ENCODE assay signal across 13 mouse cellular contexts in the genomic region with DNA sequence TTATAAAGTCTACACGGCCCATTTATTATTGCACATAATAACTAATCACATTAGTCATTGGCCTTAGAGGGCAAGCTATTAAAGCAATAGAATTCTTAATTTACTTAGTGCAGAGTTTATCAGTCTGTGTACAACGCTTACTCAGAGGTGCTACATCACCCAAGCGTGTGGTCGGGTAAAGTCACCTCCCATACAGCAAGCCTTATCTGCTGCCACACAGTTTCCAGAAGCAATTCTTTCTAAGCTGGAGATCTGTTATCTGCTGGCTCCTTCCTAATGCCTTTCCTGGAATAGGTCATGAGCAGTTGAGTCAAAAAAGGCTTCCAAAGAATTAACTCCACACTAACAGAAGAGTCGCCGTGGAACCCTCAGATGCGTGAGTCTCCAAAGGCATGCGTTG.
DNase-seq lines count a peak whose midpoint lies in the region; ATAC-seq and TF ChIP-seq lines count a peak whose summit lies in the region.
"Had no signal": no experiment of that assay in that cellular context is flagged by ENCODE, and none has a peak within 500 bp of the region (broad histone marks: within the 10 kb centered on the region; RNA-seq: fewer than 3 reads in every experiment).

No protein-coding gene starts in this region.

- TF ChIP-seq CTCF in liver, postnatal 0 days (IDR thresholded peaks at IDR 0.05; ENCODE audit: low read depth) = no peak

- peaks cover 15% of the 10 kb centered on the region for H3K4me1 ChIP-seq in liver, postnatal 0 days (ENCODE audit: insufficient read depth)
- H3K4me1 ChIP-seq: embryonic facial prominence, embryonic 10.5 days; forebrain, embryonic 10.5 days had no signal

- no peaks in the 10 kb centered on the region for H3K9me3 ChIP-seq in liver, postnatal 0 days (ENCODE audit: low read length)
- H3K9me3 ChIP-seq: embryonic facial prominence, embryonic 10.5 days; forebrain, embryonic 10.5 days had no signal

- 43% methylated on average over 8 of the region's 8 CpGs for WGBS in liver, postnatal 0 days (ENCODE audit: insufficient replicate concordance)

- H3K4me3 ChIP-seq in liver, postnatal 0 days (ENCODE audit: low read depth, low read length) = no peak overlapping the region
- H3K4me3 ChIP-seq: embryonic facial prominence, embryonic 10.5 days; forebrain, embryonic 10.5 days had no signal

- H3K27me3 ChIP-seq in liver, postnatal 0 days (ENCODE audit: insufficient read depth, low read length) = no peaks in the 10 kb centered on the region

- peak overlapping the region; percentile 56 for H3K4me2 ChIP-seq in liver, postnatal 0 days (ENCODE audit: low read depth, low read length)

- TF ChIP-seq EP300 in liver, postnatal 0 days (IDR thresholded peaks at IDR 0.05; ENCODE audit: low read depth) = peak; percentile 94

- ATAC-seq in erythroid progenitor cell, adult 5-6 weeks (replicated peaks; ENCODE audit: low FRiP score, poor library complexity, severe bottlenecking) = peak; percentile 92
- peak; percentile 94 for ATAC-seq in liver, postnatal 0 days
- ATAC-seq: CD4-positive, CD25-positive, alpha-beta regulatory T cell, adult 4 months had no signal

- peak overlapping the region; percentile 62; the same call in 1 of the 2 replicates for H3K27ac ChIP-seq in liver, postnatal 0 days (ENCODE audit: low read depth)
- H3K27ac ChIP-seq: embryonic facial prominence, embryonic 10.5 days; forebrain, embryonic 10.5 days had no signal

- no peaks in the 10 kb centered on the region for H3K36me3 ChIP-seq in liver, postnatal 0 days (replicated peaks; ENCODE audit: insufficient read depth, low read length)
- H3K36me3 ChIP-seq: embryonic facial prominence, embryonic 10.5 days; forebrain, embryonic 10.5 days had no signal

- DNase-seq in spleen, adult 12 weeks (ENCODE audit: low spot score) = peak; percentile 15
- DNase-seq in spleen, postnatal 14 days (ENCODE audit: low spot score in 2 of 2) = no peak
- DNase-seq in liver, postnatal 0 days = peak; percentile 16
- no peak for DNase-seq in left cerebral cortex, adult 8-10 months (ENCODE audit: low spot score in 2 of 2)
- no peak for DNase-seq in thymus, postnatal 10 days (ENCODE audit: low spot score in 2 of 2)
- DNase-seq in right cerebral cortex, postnatal 10 days (ENCODE audit: low spot score in 2 of 2) = no peak
- DNase-seq: cerebellum, adult 8-10 months; heart, adult 11 months; kidney, postnatal 10 days had no signal

- H3K9ac ChIP-seq in liver, postnatal 0 days (replicated peaks) = no peak overlapping the region

Comparison
In these comparisons a context has a peak if more than half of its experiments do, and no peak if none do; other contexts are left out.
1. DNase-seq: peak in spleen, adult 12 weeks (single experiment) and liver, postnatal 0 days (single experiment); none in spleen, postnatal 14 days (0 of 2), left cerebral cortex, adult 8-10 months (0 of 2), thymus, postnatal 10 days (0 of 2) and right cerebral cortex, postnatal 10 days (0 of 2).